Mouse (Mus musculus) G1E (cell line): ENCODE measurements around the gene Fgfr2.

Experiments
- CTCF ChIP-seq: IDR thresholded peaks from 2 replicates; pipeline ENCODE4 v1.5.1; 2012; ENCODE audit warnings: low read depth, low read length, inconsistent platforms, mixed read lengths
- GATA1 ChIP-seq: IDR thresholded peaks from 2 replicates; pipeline ENCODE4 v1.6.1; 2012; ENCODE audit warnings: borderline replicate concordance, low read length, inconsistent platforms, mixed read lengths
- TAL1 ChIP-seq: conservative IDR thresholded peaks from 2 replicates; pipeline ENCODE4 v1.6.1; 2012; ENCODE audit warnings: low read depth, low read length, inconsistent platforms, mixed read lengths

GRCm38 (mm10) chr7:132996391-132996790 lies 126.8 kb downstream of the Fgfr2 start:
- TF ChIP-seq CTCF (no peak), TAL1 (no peak), GATA1 (no peak)
